Mouse (Mus musculus) erythroblast, embryonic 14.5 days (primary cell): ENCODE measurements around the gene Hivep2.

ENCODE experiments used
- GATA1 ChIP-seq: IDR thresholded peaks from 2 replicates; pipeline ENCODE4 v1.6.1; 2012; ENCODE audit warnings: low read length, inconsistent platforms, mixed read lengths
- TAL1 ChIP-seq: IDR thresholded peaks from 3 replicates; pipeline ENCODE4 v1.6.1; 2012; ENCODE audit warnings: low read length, inconsistent platforms, mixed read lengths

- TF ChIP-seq TAL1 = no peak
- no peak for TF ChIP-seq GATA1
Observed at GRCm38 (mm10) chr10:14120512-14120911, 154.6 kb downstream of the Hivep2 start.
